Mouse (Mus musculus) kidney, adult 11 months (tissue): Measurements from ENCODE around the gene Ccl11.

Source experiments
- DNase-seq: peaks from one replicate; pipeline ENCODE4 v3.0.0; 2022

Gene Ccl11

DNA sequence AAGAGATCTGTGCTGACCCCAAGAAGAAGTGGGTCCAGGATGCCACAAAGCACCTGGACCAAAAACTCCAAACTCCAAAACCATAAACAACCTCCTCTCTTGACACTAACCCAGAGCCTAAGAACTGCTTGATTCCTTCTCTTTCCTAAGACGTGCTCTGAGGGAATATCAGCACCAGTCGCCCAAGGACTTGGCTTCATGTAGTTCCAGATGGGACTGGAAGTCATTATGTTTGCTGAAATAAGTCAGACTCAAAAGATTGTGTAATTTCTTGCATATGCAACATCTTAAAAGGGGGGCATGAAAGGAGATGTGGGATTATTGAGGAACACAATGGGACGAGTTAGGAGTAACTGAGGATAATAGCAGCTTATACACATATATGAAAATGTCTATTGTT, 4.6 kb downstream of the Ccl11 start:
- DNase-seq = no peak

- DNase-seq = no peak
Observed at GRCm38 (mm10) chr11:82063454-82063853, 5.8 kb downstream of the Ccl11 start.

- DNase-seq = no peak
Observed at GRCm38 (mm10) chr11:82066953-82067571, 9.4 kb downstream of the Ccl11 start.

GRCm38 (mm10) chr11:82071076-82071475, 13.5 kb downstream of the Ccl11 start:
- DNase-seq = no peak

GRCm38 (mm10) chr11:82072374-82072773, 14.8 kb downstream of the Ccl11 start:
- DNase-seq = no peak

DNA sequence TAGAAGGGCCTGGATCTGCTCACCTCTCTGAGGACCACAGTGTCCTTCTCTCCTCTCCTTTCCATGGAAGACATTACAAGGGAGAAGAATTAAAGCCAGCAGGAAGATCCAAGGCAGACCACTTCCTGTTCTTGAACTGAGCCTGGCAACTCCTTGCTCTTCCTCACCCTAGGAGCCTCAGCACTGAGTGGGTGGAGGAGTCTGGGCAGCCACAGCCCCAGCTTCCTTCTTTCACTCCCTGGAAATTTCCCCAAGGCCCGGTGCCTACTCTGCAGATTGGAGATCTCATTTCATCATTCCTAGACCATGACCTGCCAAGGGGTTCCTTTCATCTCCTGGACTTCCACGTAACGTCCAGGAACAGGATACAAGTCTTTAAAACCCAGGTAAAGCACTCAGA, 15.4 kb downstream of the Ccl11 start:
- no peak for DNase-seq

DNA sequence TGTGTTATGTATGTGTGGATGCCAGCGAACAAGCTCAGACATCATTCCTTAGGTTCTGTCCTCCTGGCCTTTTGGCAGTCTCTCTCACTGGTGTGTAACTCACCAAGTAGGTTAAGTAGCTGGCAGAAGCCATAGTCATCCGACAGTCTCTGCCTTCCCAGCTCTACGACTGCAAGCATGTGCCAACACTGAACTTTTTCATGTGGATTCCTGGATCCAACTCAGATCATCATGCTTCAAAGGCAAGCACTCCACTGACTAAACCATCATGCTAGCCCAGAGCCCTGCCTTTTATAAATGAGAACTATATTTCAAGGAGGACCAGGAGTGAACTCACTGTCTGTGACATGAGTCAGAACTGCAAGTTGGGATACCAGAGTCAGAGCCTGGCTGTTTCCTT, 16.1 kb downstream of the Ccl11 start:
- DNase-seq = no peak

DNA sequence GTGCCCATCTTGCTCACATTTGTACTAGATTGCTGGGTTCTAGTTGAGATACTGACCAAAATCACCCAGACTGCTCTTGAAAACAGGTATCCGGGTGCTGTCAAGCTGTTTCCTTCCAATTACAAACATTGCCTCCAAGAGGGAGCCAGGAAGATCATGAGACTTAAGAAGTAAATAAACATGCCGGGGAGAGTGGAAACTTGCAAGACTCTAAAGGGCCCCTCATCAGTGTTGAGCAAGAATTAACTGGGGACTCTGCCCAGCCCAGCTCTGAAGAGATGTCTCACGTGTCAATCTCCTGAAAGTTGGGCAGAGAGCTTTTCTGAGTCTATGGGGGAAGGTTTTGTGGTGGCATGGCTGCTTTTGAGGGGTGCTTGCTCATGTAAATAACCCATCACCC, 19.4 kb downstream of the Ccl11 start:
- no peak for DNase-seq

GRCm38 (mm10) chr11:82078136-82078730, 20.6 kb downstream of the Ccl11 start:
- no peak for DNase-seq

DNA sequence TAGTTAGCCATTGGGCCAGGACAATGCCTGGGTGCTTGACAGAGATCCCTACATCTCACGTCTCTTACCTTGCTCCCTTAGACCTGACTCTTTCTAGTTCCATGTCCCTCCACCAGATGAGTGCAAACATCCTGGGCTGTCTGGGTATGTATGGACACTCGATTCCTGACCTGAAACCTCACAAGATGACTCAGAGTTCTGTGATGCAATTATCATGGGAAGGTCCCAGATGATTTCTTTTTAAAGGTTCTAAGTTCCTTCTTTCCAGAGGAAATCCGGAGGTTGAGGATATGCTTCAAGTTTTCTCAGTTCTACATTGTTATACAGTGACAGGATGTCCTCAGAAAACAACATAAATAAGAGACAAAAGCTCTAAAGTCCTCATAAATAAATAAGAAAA, 23.2 kb downstream of the Ccl11 start:
- DNase-seq = no peak

DNA sequence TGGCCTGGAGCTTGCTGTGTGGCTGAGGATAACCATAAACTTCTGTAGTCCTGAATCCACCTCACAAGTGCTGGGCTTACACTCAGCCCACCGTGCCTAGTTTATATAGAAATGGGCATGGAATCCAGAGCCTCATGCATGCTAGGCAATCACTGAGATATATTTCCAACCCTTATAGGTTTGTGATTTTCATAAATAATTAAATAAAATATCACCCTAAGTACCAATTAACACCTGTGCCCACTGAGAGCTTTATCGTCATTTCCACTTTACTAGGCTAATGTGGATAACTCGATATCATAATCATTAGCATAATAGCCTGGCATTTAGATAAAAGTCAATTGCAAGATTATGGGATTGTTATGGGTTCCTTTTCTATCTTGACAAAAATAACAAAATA, 26.7 kb downstream of the Ccl11 start:
- no peak for DNase-seq

GRCm38 (mm10) chr11:82099511-82100323, 42.1 kb downstream of the Ccl11 start:
- no peak for DNase-seq

DNA sequence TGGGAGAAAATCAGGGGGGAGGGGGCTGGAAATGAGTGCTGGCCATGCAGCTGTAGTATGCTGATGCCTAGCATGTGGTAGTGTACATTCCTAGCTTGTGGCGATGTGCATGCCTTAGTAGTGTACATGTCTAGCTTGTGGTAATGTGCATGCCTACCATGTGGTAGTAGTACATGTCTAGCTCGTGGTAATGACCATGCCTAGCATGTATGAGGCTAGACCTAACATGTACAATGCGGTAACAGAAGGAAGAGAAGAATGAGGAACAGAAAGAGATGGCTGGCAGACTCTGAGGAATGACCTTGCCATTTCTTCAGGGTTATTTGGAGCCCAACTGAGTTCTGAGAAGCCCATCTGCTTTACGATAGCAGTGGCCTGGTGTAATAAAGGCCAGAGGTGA, 43.5 kb downstream of the Ccl11 start:
- no peak for DNase-seq

DNA sequence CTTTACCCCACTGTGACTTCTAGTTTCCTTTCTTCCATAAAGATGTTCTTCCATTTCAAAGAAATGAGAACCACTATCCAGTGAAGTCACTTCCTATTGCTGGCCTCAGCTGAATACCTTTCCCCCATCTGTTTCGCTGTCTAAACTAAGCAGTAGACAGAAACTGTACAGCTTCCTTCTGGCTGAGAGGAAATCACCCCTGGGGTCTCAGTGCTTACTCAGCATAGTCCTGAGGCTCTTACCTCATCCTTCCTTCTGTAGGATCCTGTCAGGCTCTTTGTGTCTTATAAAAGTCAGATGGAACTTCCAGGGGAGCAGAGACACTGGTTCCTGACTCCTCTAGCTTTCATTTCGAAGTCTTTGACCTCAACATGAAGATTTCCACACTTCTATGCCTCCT, 43.9 kb downstream of the Ccl11 start, which contains the start of gene Ccl12:
Ccl12 (plus strand) TSS at position 317 of the 400 bp plus-strand sequence.
- DNase-seq = no peak

DNA sequence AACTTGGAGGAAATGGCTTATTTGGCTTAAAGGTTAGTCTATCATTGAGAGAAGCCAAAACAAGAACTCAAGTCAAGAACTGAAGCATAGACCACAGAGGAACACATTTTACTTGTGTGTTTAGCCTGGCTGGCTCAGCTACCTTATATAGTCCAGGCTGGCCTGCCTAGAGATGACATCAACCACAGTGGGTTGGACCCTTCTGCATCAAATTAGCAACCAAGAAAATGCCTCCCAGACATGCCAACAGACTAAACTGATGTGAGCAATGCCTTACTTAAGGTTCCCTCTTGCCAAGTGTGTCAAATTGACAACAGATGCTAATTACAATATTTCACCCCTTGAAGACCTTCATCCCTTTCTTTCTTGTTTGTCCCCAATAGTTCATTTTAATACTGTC, 52.0 kb downstream of the Ccl11 start:
- DNase-seq = no peak

- DNase-seq = no peak
Observed at GRCm38 (mm10) chr11:82110372-82111248, 53.0 kb downstream of the Ccl11 start.
